Comparison of ENCODE assay signal across 7 mouse cellular contexts in genomic region chr9:61436104-61436503, GRCm38 (mm10).
A peak's percentile ranks its signal among the peaks of the same experiment; 100 is the strongest.
DNase-seq lines count a peak whose midpoint lies in the region.

No protein-coding gene starts in this region.

- peak; percentile 38 to 46 for DNase-seq in cerebellum, postnatal 14 days
- no peak for DNase-seq in cerebellum, adult 9-11 months
- DNase-seq in kidney, postnatal 36 days, result peak; percentile 29 to 37
- DNase-seq in kidney, adult 18-20 months, result no peak
- DNase-seq in 3T3-L1 (ENCODE audit: low read depth, low spot score) (peak; percentile 70), adipocyte (ENCODE audit: low spot score) (peak; percentile 87)
- DNase-seq in embryo, embryonic 11 days, result no peak

Comparison
In these comparisons a context has a peak if more than half of its experiments do, and no peak if none do; other contexts are left out.
1. DNase-seq: peak in cerebellum, postnatal 14 days (2 of 2), kidney, postnatal 36 days (2 of 2), 3T3-L1 (single experiment) and adipocyte (single experiment); none in cerebellum, adult 9-11 months (single experiment), kidney, adult 18-20 months (single experiment) and embryo, embryonic 11 days (single experiment).